Mouse (Mus musculus): ENCODE results near the gene Msrb3. TPM values are rescaled to one million over a fixed set of nuclear protein-coding genes. Genes with fewer than 3 reads are reported as not detected.

Gene Msrb3
- total RNA-seq, 2 experiments from 2014 or later: 104 TPM

DNA sequence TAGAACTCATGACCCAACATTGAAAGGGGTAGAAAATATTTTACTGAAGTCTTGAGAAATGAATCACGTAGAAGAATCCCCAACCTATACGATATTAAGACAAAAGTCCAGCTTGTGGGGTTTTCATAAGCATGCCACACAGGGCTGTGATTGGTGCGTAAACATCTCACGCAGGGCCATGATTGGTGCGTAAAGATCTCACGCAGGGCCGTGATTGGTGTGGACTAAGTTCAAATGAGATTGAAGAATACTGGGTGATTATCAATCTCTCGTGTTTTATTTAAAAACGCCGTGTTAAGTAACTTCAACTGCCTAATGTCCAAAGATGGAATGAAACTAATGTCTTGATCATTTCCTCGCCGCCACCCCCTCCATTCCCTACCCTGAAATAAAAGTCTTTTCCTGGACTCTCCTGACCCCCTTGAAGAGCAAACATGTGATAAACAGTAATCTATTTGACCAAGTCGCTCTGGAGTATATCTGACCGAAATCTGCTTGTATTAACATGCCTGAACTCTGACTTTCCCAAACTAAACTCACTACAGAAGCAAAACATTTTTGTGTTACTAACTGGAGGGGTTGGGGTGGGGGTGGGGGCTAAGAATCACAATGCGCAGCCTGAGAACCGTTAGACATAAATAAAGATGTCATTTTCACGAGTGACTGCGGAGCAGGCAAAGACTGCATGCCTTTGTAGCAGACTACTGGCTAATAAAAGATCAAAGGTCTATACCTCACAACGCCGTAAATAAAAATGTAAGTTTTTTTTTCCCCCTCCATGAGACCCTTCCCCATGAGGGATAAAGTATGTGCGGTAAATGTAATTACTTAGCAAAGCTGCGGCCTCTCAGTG is 27.0 kb downstream of the Msrb3 start:
- no peak for DNase-seq
- intact Hi-C loops (cut with DNase I): loop anchor here (5.0 kb wide), 1 partner anchor 620 kb away; no protein-coding TSS in a partner anchor

DNA sequence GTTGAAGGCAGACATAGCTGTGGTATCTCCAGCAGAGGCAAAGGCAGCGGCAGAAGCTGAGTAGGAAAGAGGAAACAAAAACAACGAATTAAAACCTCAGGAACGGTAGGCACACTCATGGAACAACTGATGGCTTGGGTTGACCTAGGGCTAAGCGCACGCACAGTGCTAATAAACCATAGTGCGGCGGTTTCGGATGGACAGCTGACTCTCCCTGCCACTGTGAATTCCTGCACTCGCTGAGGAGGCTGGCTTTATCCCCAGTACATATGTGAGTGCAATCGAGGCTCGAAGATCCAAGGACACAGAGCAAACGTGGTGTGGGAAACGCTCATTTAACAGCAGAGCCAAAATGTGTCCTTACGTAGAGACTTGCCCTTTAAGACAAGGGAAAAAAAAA is 27.8 kb downstream of the Msrb3 start:
- intact Hi-C loops (cut with DNase I): loop anchor here (5.0 kb wide), 1 partner anchor 619 kb away; no protein-coding TSS in a partner anchor

DNA sequence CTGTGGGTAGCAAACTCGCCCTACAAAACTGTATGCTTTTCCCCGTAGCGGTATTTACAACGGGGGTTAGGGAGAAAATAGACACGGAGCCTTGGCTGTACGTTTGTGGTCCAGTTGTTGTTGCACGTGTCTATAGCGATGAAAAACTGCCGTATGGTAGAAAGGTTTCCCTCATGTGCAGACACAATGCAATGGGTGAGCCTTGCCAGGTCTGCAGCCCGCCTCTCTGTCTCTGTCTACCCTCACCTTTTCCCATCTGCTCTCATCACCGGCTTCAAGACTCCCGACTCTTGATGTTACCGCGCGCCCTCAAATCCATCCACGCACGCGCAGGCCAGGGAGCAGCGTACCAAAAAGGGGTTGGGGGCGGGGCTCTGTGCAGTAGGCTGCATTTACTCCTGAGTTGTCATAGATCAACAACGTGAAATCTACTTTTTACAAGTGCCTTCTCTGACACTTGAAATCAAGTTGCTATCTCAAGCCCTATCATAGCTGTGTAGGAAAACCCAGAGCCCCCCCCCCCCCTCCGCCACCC is 29.6 kb downstream of the Msrb3 start:
- intact Hi-C loops (cut with DNase I): loop anchor here (5.0 to 10.0 kb wide), 2 partner anchors 165 to 562 kb away; no protein-coding TSS in a partner anchor
- DNase-seq: no peak

More for the DNA sequence above, 27.8 kb downstream of the Msrb3 start:
- no peak for DNase-seq

DNA sequence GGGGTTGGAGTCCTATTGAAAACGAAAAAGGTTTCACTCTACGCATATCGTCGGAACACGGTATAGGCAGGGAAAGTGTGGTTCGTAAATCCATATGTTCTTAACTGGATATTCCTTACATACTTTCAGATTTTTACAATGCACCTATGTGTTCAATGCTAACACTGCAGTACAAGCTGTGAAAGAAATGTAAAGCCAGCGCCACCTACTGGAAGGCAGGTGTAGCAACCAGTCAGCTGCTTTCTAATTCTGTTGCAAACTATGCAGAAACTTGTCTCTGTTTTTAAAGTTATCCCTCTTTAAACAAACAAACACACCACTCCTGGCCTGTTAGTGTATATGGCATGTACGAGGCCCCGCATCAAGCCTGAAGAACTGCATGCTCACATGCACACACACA is 34.5 kb downstream of the Msrb3 start:
- intact Hi-C loops (cut with DNase I): loop anchor here (5.0 to 10.0 kb wide), 4 partner anchors 57 to 617 kb away; no protein-coding TSS in a partner anchor
- DNase-seq: peak; percentile 67 to 81

DNA sequence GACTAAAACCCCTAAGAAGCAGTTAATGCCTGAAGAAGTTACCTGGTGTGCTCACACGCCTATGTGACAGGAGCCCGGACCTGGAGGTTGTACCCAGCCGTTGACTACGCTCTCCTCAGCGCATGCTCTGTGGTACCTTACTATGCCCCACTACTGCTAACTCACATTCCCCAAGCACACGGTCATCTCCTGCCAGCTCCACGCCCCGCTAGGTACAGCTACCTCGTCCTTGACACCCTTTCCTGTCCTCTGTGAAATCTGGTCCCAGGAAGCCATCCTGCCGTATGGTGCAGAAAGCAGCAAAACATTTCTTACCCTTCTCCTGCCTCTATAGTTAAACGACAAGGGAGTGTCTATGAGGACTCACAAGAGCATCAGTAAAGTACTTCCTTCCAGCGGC is 37.2 kb downstream of the Msrb3 start:
- intact Hi-C loops (cut with DNase I): loop anchor here (5.0 to 10.0 kb wide), 4 partner anchors 54 to 614 kb away; no protein-coding TSS in a partner anchor
- DNase-seq: no peak

DNA sequence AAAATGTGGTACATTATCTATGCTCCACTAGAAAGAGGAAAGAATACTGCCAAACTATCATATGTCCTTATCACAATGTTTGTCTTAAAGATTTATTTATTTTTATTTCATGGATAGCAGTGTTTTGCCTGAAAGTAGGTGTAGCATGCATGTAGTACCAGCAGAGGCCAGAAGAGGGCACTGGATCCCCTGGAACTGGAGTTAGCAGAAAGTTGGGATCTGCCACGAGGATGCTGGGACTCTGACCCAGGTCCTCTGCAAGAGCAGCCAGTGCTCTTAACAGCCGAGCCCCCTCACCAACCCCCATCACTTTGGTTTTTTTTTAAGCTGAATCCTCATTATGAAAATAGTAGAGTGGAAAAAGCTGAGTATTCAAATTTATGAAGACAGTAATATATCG is 37.7 kb downstream of the Msrb3 start:
- intact Hi-C loops (cut with DNase I): loop anchor here (5.0 to 10.0 kb wide), 4 partner anchors 54 to 614 kb away; no protein-coding TSS in a partner anchor
- DNase-seq: peak; percentile 28 to 59

DNA sequence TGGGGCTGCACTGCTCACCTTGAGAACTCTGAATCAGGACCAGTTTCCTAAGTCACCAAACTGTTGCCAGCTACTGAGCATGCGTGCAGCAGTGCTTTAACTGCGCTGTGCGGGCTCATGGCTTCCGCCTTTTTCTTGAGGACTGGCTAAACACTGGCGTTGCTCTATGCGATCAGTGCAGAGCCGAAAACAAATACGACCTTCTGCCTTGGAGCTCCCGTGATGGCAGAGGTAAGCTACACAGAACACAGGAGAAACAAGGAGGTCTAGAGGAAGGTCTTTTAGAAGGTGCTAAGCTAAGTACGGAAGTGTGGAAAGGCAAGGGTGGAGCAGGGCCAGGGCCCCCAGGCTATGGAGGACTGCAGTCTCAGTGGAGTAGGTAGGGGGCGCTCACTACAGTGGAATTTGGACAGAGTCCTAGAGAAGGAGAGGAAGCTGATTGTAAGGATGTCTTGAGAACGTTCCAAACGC is 41.3 kb downstream of the Msrb3 start:
- DNase-seq: peak; percentile 23 to 42
- intact Hi-C loops (cut with DNase I): loop anchor here (5.0 kb wide), 1 partner anchor 115 kb away; no protein-coding TSS in a partner anchor

DNA sequence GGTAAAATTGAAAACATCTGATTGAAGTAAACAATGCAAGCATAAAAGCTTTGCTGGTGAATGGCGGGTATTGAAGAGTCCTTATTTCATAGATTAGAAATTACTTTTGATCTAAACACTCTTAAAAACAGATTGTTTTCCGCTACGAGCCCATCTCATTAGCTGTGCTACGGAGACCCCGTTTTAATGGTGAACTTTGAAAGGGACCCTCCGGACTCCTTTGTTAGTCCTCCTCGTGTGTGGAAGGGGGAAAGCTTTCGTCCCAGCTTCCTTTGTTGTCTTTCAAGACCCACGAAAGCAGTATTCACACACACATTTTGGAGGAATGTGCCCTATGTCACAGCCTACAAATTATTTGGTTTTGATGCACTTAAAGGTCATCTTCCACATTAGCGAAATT is 44.6 kb downstream of the Msrb3 start:
- intact Hi-C loops (cut with DNase I): no loop called here
- no peak for DNase-seq

DNA sequence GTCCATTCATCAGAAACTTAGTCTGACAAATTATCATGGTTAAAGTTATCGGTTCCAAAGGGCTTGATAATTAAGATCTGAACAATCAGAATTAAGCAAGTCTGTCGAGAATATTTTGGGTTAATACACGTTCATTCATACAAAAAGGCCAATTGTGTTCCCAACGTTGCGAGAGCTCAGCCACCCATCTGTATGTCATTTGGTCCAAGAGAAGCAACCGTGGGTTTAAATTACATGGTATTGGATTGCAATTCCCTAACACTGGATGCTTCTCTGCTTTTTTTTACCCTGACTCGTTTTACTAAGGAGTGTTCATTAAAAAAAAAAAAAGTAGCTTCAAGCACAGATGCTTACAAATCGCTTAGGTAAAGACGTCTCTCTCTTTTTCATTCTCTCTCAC is 45.1 kb downstream of the Msrb3 start:
- intact Hi-C loops (cut with DNase I): no loop called here
- no peak for DNase-seq

DNA sequence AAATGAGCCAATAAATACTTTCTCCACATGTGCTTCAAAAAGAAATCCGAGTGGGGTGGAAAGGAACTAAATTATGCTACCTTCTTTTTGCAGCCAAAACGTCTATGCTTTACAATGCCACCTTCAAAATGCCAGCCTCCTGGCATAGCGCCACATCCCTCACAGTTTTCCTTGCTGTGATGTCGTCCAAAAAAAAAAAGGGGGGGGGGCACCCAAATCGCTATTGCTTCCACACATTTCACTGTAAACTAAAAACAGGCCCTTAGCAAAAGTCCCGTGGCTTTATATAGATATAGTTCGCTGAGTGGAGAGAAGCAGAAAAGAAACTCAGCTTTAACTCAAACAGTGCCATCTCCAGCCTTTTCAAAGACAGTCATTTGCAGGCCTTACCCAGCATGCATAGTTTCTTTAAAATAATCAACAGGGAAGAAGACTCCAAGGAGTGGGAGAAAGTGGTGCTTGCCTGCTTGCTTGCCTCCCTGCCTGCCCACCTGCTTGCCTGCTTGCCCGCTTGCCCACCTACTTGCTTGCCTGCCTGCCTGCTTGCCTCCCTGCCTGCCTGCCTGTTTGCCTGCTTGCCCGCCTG is 47.6 kb downstream of the Msrb3 start:
- no peak for DNase-seq
- intact Hi-C loops (cut with DNase I): no loop called here

DNA sequence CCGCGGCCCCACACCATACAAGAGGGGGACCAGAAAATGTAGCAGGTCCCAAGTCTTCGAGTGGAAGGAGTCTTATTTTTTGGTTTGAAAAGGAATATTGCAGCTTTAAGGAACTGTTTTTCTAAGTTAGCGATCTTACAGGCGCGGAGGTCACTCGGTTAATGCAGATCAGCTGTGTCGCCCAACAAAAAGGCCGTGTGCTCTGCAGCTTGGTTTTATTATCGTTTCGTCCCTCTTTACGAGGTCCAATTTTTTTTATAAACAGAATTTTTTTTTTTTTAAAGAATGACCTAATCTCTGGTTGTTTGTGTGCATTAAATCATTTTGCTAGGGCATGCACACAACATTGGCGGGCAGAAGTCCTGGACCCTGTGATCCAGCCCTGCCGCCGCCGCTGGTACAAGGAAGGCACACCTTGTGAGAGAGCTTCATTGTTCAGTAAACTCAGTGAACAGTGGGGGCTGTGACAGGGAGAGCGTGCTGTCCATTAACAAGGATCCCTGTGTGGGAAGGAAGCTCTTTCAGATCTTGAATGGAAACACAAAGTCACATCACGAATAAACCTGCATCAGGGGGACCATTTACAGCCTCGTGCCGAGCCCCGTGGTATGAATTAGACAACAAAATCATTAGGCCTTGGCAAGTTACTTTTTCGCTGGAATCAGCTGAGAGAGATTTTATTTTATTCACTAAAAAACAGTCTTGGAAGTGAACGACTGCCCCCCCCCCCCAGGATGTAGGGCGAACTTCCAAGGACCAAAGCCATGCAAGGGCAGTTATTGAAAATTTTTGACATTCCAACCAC is 48.3 kb downstream of the Msrb3 start:
- no peak for DNase-seq
- intact Hi-C loops (cut with DNase I): no loop called here

DNA sequence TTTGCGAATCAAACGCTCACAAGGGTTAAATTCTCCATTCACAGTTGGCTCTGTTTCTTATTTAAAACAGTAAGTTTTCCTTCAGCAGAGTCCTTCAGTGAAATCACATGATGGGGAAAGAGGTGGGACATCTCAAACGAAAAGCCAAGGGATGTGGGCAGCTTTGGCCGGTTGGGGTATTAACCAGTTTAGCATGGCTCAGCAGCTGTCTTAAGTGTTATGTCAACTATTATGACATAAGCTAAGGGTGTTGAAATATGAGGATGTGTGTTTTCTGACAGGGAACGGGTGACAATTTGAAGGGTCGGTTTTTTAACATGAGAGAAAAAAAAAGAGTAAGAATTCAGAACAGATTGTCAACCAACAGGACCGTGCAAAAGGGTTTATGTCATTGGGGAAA is 50.2 kb downstream of the Msrb3 start:
- intact Hi-C loops (cut with DNase I): no loop called here
- DNase-seq: no peak

DNA sequence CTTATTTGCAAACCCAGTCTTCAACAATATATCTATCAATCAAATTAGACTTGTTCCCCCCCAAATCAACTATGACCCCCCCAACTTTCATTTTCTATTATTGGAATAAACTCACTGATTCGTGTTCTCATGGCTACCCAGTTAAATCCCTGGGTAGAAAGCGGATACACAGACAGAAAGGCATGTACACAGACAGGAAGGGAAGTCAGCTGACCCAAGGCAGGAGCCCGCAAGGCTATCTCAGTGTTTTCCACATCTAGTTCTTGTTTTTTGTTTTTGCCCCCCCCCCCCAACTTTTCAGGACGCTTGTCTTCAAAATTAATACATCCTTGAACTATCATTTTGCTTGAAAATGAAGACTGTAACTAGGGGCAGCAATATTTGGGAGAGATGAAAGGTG is 51.1 kb downstream of the Msrb3 start:
- no peak for DNase-seq
- intact Hi-C loops (cut with DNase I): no loop called here

DNA sequence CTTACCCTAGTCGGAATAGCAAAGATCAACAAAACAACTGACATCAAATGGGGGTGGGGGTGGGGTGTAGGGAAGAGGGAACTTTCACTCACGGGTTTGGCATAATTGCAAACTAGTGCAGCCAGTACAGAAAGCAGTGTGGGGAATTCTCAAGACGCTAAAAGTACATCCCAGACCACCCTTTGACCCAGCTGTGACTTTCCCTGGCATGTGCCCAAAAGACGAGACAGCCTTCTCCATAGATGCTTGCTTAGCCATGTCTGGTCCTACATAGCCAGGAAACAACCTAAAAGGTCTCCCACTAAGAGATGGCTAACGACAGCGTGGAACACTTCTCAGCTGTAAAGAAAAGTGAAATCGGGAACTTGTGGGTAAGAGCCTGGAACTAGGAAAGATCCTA is 58.9 kb downstream of the Msrb3 start:
- no peak for DNase-seq
- intact Hi-C loops (cut with DNase I): no loop called here

DNA sequence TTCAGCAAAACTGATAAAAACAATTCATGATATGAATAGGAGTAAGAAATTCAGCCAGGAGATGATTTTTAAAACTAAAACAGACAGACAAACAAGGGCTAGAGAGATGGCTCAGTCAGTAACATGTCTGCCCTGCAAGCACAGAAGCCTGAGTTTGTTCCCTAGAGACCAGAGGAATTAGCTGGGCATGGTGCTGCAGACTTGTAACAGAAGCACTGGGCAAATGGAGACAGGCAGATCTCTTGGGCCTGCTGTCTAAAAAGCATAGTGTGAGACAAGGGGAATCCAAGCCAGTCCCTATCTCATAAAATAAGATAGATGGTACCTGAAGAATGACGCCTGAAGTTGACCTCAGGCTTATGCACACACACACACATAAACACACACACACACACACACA is 64.4 kb downstream of the Msrb3 start:
- intact Hi-C loops (cut with DNase I): no loop called here
- DNase-seq: no peak

DNA sequence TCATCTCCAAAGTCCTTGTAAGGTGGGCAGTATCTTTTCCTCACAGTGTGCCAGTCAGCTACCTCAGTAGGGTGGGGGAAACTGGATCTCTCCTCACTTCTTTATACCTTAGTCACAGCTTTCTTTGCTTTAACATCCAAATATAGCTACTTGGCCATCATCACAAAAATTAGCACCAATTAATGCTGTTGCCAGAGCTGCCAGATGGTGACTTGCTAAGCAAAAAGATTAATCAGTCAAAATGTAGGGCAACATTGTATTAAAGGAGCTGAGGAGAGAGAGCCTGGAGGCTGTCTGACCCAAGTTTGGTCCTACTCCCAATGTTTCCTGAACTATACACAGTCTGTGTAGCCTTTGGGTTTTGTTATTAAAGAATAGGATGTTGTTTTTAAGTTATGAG is 65.1 kb downstream of the Msrb3 start:
- intact Hi-C loops (cut with DNase I): no loop called here
- DNase-seq: no peak

DNA sequence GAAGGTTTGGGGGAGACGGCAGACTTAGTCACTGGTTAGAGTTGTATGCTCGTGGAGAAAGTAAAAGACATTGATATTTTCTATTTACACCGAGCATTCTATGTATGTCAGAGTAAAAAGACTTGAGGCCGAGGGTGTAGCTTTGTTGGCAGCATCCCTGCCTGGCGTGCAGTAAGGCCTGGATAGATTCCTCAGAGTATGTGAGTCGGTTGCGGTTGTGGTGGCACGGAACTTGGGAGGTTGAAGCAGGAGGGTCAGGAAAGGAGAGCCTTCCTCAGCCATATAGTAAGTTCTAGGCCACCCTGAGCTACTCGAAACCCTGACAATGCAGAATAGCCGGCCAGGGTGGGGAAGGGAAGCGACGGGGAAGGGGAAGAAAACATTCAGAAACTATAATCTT is 71.1 kb downstream of the Msrb3 start:
- no peak for DNase-seq
- intact Hi-C loops (cut with DNase I): no loop called here

DNA sequence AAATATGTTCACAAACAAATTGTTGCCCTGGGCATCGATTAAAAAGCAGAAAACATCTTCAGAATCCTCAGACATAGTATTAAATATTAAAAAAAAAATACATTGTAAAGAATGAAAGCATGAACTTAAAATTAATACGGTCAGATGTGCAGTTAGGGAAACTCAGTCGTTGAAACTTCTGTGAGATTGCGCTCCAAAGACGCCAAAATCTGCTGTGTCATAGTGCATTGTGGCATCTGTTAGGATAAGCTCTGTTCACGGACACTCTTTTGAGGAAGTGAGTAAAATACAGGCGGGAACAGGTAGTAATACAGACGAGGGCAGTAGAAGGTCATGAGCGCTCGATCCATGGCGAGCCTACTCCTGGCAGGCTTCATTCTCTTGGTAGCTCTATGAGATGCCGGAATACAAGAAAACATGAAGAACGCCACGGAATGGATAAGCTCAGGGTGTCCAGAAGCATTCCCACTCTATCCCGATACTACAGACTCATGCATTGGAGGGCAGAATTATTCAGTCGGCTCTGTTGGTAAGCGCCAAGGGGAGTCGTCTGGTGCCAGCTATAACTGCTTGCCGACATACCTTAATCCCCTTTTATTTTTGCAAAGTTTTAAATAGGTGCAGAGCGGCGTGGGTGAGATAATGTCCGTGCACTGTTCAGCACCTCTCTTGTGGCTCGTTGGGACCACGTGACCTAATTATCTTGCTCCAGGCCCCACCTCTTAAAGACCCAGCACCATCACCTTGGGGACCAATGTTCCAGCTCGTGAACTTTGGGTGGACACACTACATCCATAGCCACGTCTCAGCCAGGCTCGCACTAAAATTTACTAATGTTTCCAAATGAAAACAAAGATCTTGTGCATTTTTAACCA is 71.9 kb downstream of the Msrb3 start:
- intact Hi-C loops (cut with DNase I): no loop called here
- DNase-seq: no peak

DNA sequence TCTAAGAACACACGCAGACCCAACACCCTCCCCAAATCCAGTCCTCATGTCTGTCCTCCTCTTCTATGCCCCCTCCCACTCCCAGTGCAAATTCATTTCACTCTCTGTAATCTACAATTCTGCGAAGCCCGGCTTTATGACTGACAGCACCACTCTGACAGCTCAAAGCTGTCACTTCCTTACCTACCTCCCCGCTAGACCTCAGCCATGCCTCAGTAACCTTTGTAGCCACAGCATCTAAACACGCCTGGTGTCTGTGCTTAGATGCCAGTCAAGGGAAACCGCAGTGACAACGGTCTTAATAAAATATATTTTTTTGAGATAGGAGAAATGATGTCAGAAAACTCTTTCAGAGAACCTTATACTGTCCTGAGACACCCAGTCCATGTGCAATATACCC is 72.5 kb downstream of the Msrb3 start:
- intact Hi-C loops (cut with DNase I): no loop called here
- DNase-seq: no peak

DNA sequence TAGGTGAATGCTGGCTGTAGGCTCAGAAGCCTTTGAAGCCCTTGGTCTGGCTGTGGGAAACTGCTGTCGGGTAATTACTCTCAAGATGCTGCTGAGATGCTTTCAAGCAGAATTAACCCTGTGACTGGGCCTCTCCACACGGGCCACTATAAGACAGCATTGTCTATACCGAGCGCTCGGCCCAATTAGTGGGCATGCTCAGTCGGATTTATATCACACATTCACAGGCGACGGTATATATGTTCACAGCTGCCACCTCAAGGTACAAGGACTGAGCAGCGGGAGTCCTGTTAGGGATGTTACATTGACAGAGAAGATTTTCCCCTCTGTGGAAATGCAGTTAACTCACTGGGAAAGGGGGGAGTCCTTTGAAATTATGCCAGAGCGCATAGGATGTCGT is 73.3 kb downstream of the Msrb3 start:
- intact Hi-C loops (cut with DNase I): no loop called here
- DNase-seq: no peak

Data from heart, postnatal 14 days (tissue).